Comparison of ENCODE assay signal across 11 mouse cellular contexts in genomic region chr5:137686127-137686790, GRCm38 (mm10). TPM values are rescaled to one million over a fixed set of nuclear protein-coding genes. Genes with fewer than 3 reads are reported as not detected.
DNase-seq lines count a peak whose midpoint lies in the region.
"Had no signal": no experiment of that assay in that cellular context is flagged by ENCODE, and none has a peak within 500 bp of the region (broad histone marks: within the 10 kb centered on the region; RNA-seq: fewer than 3 reads in every experiment).

No protein-coding gene starts in this region.

- no peaks in the 10 kb centered on the region for H3K9me3 ChIP-seq in midbrain, embryonic 10.5 days (replicated peaks)
- H3K9me3 ChIP-seq: forebrain, embryonic 13.5 days; limb, embryonic 12.5 days had no signal

- H3K4me1 ChIP-seq in midbrain, embryonic 10.5 days, result peaks cover 30% of the 10 kb centered on the region

- 87% methylated on average over 6 of the region's 6 CpGs for WGBS in midbrain, embryonic 10.5 days

- no peak overlapping the region for H3K27ac ChIP-seq in midbrain, embryonic 10.5 days (replicated peaks)
- H3K27ac ChIP-seq: forebrain, embryonic 13.5 days; limb, embryonic 12.5 days had no signal

- H3K36me3 ChIP-seq in midbrain, embryonic 10.5 days, result peaks cover 11% of the 10 kb centered on the region

- H3K27me3 ChIP-seq in midbrain, embryonic 10.5 days (ENCODE audit: low read depth, poor library complexity, severe bottlenecking), result peaks cover 18% of the 10 kb centered on the region
- H3K27me3 ChIP-seq: forebrain, embryonic 13.5 days; limb, embryonic 12.5 days had no signal

- DNase-seq in 416B (ENCODE audit: low read depth), result peak; percentile 90
- peak; percentile 46 for DNase-seq in CD4-positive helper T cell, adult 2 months (ENCODE audit: low read depth, low spot score)
- DNase-seq in induced T-regulatory cell, adult 2 months (ENCODE audit: low read depth), result peak; percentile 61
- peak; percentile 64 for DNase-seq in spleen, adult 12 weeks (ENCODE audit: low spot score)
- no peak for DNase-seq in urinary bladder, postnatal 4 days (ENCODE audit: low spot score in 2 of 2)
- no peak for DNase-seq in midbrain, embryonic 10.5 days (ENCODE audit: low spot score)
- no peak for DNase-seq in ovary, postnatal 14 days (ENCODE audit: low spot score)
- no peak for DNase-seq in gastrocnemius, adult 8-10 months (ENCODE audit: low spot score in 2 of 2)
- DNase-seq: right cerebral cortex, adult 18-20 months had no signal

- no peak overlapping the region for H3K4me3 ChIP-seq in midbrain, embryonic 10.5 days
- H3K4me3 ChIP-seq: forebrain, embryonic 13.5 days; limb, embryonic 12.5 days had no signal

RNA-seq across cellular contexts. Expression of gene Agfg2, which starts 1.7 kb away (rescaled TPM):
- polyA plus RNA-seq in midbrain, embryonic 10.5 days (2016; fragmentation: Nextera tagmentation; extraction: Ambion mirVana), result 27.2 and 28.8 TPM in 2 replicates
- 1 to 10 TPM; 2.4 to 4.4 (median 3.3) TPM for total RNA-seq in gastrocnemius, adult 8-10 months (2022)

RNA-seq across cellular contexts. Expression of gene Irs3, which starts 40.7 kb away (rescaled TPM):
- 0.36 and 0.48 TPM in 2 replicates for polyA plus RNA-seq in midbrain, embryonic 10.5 days (2016; fragmentation: Nextera tagmentation; extraction: Ambion mirVana)
- under 1 TPM; 0.19 to 0.81 (median 0.25) TPM for total RNA-seq in gastrocnemius, adult 8-10 months (2022)
- polyA plus RNA-seq: forebrain, embryonic 13.5 days had no signal

RNA-seq across cellular contexts. Expression of gene Sap25, which starts 45.1 kb away (rescaled TPM):
- polyA plus RNA-seq in midbrain, embryonic 10.5 days (2016; fragmentation: Nextera tagmentation; extraction: Ambion mirVana), result 7.7 and 7.8 TPM in 2 replicates
- 1 to 10 TPM in 2 of 4 experiments, under 1 TPM in 2; 0.75 to 1.8 (median 1.1) TPM for total RNA-seq in gastrocnemius, adult 8-10 months (2022)

RNA-seq across cellular contexts. Expression of gene Nyap1, which starts 55.1 kb away (rescaled TPM):
- polyA plus RNA-seq in midbrain, embryonic 10.5 days (2016; fragmentation: Nextera tagmentation; extraction: Ambion mirVana), result 5.1 and 8.4 TPM in 2 replicates
- under 1 TPM in 2 of 4 experiments, not detected in 2; 0.10 to 0.16 TPM for total RNA-seq in gastrocnemius, adult 8-10 months (2022)

RNA-seq across cellular contexts. Expression of gene Gm20605, which starts 57.3 kb away (rescaled TPM):
- 14.0 and 15.4 TPM in 2 replicates for polyA plus RNA-seq in midbrain, embryonic 10.5 days (2016; fragmentation: Nextera tagmentation; extraction: Ambion mirVana)
- total RNA-seq in gastrocnemius, adult 8-10 months (2022), result 1 to 10 TPM; 1.9 to 3.5 (median 2.5) TPM

Comparison
In these comparisons a context has a peak if more than half of its experiments do, and no peak if none do; other contexts are left out.
1. DNase-seq: peak in 416B (single experiment), CD4-positive helper T cell, adult 2 months (single experiment), induced T-regulatory cell, adult 2 months (single experiment) and spleen, adult 12 weeks (single experiment); none in urinary bladder, postnatal 4 days (0 of 2), midbrain, embryonic 10.5 days (single experiment), ovary, postnatal 14 days (single experiment) and gastrocnemius, adult 8-10 months (0 of 2).